Mouse (Mus musculus) c-Kit-negative CD71-positive TER-119-positive erythroid progenitor cells, embryonic 14.5 days (primary cell): Measurements from ENCODE around the gene Prmt9.

ENCODE experiments used
- DNase-seq: peaks from one replicate; pipeline ENCODE4 v3.0.0-alpha.2; 2013; ENCODE audit warnings: low read depth, low spot score

Prmt9 gene

DNA sequence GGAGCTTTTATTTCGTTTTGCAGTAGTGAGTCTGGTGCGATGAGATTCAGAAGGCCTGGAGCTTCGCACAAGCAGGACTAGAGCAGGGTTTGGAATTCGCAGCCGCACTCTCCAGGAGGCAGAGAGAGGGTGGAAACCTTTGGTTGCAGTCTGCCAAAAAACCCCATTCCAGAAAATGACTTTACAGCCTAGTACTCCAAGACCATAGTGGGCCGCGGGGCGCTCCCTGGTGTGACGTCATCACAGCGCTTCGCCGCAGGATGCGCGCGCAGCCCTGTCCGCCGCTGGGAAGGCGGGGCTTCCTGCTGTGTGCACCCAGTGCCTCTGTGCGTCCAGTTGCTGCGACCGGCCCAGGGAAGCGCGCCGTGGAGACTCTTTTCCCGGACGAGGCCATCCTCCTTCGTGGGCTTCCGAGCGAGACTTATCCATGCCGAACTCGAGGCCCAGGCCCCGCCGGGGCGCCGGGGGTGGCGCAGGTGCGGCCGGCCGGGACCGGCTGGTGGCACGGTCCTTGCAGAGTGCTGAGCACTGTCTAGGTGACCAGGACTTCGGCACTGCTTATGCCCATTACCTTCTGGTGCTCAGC, at the start of gene Prmt9:
Prmt9 (plus strand) TSS at position 277 of the 586 bp plus-strand sequence.
- peak; percentile 80 for DNase-seq

DNA sequence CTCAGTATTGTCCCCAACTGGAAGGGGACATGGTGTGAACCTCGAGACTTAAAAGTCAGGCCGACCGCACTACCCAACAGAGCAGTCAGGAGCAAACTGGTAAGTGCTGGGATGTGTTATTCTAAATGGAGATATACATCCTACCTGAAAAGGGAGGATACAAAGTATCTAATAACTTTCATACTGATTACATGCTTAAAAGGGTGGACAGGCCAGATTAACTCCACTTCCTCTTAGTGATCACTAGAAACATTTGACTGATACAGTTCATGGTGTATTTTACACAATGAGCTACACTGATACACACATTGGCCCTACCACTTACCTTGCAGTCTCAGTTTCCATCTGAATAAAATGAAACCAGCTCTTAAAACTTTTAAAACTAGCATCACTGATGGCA, 48.9 kb upstream of the Prmt9 start:
- no peak for DNase-seq

DNA sequence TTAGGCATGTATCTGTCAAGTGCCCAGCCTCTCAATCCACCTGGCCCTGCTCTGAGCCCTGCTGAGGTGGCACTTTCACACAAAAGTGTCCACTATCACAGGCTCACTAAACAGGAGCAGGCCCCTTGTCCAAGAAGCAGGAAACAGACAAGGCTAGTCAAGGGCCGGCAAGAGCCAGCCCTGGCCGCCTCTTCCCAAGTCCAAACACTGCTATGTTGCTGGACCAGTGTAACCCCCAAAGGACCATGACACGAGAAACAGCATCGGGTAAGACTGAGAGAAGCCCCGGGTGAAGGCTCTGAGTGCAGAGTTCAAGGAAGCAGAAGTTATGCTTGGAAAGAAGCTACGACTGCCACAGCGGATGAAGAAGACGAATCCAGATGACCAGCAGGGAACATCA, 48.1 kb upstream of the Prmt9 start:
- no peak for DNase-seq

DNA sequence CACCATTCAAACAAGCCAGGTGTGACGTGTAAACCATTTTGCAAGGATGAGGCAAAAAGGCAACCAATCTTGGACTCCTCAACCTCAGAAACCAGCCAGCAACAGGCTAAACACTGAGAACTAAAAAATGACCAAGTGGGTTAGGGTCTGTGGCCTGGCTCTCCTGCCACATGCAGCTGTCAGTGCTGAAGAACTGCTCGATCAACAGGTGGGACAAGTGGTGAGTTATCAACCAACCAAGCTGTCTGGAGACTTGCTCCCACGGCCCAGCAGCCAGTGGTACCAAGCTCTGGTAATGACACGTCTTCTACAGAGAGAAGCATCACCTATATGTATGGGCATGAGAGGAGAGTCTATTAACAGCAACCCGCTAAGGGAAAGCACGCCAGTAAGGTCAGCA, 46.6 kb upstream of the Prmt9 start:
- DNase-seq: no peak

DNA sequence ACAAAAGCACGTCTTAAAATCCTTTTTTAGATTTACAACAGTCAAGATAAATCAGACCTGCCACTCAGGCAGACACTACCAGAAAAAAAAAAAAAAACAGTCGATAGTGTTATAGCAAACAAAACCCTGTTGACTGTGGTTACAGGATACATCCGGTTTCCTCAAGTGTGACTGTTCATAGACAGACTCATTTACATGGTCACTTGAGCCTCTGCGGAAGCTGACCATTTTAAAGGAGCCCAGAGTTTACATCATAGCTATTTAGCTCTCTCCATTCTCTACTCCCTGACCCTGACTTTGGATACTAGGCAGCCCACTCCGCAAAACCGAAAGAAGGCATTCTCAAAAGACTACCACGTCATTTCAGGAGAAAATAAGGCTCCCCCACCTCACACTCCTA, 42.7 kb upstream of the Prmt9 start:
- no peak for DNase-seq

DNA sequence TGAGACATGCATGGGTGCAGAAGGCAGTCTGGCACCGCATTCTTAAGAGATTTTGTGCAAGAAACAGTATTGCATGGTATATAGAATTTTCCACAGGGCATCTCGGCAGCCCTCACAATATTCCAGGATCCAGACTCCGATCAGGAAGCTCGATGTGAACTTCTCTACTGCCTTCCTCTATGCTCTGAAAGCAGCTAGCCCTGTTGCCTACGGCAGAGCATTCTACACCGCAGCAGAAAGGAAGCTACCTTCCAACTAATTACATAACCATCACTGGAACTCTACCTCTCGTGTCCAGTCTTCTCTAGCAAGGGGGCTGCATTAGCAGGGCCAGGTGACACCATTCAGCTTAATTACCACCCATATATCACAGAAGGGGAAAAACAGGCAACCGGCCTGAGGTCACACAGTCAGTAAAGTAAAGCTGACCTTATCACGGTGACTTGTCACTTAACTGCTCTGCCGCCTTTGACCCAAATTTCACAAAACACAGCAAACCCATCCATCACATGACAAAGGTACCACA, 41.6 kb upstream of the Prmt9 start:
- DNase-seq: no peak

DNA sequence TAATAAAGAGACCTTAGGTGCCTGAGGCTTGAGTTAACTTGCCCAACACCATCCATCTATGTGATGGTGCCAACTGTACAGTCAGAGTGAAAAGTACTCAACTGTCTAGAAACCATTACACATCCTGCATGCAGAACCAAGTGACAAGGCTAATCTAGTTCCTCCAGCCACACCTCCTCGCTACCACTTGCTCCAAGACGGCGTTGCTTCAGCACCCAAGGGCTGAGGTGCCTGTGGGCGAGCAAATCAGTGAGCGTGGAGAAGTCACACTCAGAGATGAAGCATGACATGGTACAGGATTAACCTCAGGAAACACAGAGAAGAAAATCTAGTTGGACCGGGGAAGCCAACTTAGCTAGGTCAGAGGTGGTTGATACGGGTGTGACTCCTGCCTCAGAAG, 40.2 kb upstream of the Prmt9 start:
- no peak for DNase-seq

DNA sequence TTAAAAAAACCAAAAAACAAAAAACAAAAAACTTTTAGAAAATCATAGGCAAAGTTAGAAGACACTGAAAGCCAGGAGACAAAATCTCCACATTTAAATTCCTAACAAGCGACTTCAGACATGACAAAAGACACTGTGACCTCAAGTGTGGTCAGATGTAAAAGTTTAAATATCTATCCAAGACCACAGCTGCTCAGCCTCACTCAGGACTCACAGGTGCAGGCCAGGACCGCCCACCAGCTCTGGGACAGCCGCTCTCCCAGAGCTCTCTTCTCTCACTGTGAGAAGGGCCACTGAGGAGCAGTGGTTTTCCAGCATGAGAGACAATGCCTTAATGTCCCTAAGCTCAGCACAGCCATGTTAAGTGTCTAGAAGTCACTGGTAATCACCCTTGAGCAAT, 38.8 kb upstream of the Prmt9 start:
- DNase-seq: no peak

DNA sequence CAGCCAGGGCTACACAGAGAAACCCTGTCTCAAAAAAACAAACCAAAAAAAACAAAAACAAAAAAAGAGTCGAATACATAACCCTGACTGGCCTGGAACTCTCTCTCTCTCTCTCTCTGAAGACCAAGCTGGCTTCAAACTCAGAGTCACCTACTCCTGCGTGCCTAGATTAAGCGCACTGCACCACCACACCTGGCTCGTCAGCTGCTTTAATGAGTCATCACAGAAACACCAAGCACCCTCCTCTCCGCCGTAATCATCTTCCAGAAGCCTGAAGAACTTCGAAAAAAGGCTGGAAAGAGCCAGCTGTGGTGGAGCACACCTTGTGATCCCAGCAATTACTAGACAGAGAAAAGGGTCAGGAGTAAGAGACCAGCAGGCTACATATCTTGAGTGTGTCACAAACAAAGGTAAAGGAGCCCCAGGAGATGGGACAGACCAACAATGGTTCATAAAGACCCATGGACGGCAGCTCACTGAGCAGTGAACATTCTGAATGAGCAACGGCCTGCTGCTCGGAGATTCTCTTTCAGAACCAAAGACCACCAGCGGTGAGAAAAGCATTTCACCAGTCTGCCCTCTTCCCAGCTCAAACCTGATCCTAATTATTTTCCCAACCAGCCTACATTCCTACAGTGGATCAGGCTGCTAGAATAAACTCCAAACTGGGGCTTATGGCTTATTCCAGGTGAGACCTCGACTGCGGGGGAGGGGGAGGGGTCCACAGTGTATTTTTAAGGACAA, 37.3 kb upstream of the Prmt9 start:
- no peak for DNase-seq

DNA sequence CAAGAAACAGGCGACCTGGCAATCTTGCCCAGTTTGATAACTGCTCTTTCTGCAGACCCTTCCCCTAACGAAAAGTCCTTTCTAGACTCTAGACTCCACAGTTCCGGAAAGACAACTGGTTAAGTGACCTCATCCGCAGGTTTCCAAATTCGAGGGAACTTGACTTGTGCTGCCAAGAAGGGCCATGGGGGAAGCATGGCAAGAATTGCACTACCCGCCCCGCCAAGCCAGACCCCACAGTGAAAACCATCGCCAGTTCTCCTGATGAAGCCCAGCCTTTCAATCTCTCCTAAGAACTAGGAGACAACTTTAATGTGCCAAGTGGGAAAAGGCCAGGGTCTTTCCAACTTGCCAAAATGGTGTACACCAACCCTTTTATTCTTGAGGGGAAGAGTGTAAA, 34.0 kb upstream of the Prmt9 start:
- DNase-seq: no peak

DNA sequence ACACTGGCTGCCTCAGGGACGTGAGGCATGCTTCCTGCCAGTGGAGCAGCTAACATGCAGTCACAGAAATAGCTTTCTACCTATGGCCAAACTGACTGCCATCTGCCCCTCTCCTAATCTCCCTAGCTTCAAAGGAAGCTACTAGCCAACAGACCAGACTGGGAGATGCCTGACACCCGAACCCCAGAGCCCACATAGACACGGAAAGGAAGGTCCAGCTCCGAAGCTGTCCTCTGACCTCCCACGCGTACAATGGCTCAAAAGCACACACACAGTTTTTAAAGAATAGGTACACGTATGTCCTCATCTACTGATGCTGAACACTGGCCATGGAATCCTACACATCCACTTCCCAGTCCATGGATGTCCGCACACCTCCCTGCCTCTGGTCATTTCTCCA, 33.4 kb upstream of the Prmt9 start:
- no peak for DNase-seq

DNA sequence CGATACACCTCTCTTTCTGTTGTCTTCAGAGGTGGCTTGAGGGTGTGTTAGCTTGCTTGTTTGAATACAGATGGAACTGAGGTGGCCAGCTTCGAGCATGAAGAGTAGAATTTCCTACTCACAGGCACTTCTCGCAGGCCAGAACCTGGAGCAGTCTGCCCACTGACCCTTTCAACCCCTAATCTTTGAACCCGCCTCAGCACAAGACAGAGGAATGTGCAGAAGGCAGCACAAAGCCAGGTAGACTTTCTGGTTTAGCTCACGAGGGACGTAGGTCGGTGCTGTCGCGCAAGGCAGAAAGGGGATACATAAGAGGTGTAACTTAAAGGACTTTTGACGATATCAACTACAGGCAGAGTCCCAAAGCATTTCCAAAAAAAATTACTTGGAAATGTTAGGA, 32.4 kb upstream of the Prmt9 start:
- no peak for DNase-seq

DNA sequence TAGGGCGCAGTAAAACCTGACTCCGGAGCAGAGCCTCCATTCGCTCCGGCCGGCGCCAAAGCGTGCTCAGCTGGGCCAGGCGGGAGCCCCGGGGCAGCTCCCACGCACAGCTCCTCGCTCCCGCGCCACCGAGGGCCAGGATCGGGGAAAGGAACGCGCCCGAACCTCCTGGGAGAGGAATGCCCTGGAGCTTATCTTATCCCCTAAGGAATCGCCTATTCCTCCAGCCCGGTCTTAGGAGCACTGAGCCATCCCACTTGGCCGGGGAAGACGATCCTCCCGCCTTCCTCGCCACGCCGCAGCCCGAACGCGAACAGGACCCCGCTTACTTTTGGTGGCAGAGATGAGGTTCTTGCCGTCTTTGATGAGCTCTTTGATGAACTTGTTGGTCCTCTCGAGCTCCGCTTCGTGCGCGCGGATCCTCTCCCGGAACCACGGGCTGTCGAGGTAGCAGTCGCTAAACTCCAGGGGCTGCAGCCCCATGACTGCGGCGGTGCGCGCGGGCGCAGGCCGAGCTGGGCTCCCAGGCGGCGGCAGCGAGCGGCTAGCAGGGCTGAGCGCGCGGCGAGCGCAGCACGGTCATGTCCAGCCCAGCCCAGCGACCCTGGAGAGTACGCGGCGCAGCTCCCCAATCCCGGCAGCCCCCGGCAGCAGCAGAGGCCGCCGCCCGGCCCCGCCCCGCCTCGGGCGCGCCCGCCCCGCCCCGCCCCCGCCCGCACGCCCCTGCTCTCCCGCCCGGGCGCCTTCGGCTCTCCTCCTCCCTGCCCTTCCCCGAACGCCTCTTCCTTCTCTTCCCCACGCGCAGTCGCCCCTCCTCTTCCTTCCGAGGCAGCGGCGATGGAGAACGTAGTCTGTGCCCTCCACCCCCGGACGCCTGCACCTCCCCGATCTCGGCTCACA, 31.6 kb upstream of the Prmt9 start, which contains the start of gene Arhgap10:
Arhgap10 (minus strand) TSS at position 653 of the 900 bp plus-strand sequence.
- no peak for DNase-seq

DNA sequence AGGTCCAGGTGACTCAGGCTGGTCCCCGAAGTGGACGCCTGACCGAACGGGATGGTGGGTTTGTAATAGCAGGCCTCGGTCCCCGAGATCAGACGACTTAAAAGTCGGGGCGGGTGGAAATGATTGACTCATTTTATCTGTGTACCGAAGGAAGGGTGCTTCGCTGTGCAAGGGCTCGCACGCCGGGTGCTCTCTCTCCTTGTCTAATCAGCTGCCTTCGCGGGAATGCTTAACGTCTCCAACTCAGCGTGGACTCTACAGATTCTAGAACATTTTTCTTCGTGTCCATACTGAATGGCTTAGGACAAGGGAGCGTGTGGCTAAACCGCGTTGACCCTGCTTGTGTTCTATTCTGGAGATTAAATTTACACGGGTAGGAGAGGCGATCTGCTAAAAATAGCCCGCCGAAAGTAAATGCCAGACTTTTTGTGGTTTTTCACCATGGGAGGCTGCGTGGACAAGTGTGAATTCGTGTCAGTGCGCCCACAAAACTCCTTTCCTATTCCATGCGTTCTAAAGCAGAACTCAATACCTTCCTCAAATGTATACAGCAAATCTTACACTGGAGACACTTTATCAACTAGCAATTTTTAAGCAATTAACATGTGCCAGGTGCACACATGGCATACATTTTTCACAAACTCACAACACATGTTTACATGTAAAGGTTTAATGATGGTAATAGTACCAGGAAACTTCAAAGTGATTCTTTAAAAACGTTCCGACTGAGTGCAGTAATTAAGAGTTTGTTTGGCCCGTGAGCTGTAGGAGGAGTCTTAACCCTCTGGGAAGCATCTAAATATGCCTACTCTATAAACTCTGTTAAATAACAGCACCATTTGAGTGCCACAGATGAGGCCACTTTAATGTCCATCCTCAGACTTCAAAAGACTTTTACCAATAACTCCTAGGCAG, 30.7 kb upstream of the Prmt9 start:
- no peak for DNase-seq

DNA sequence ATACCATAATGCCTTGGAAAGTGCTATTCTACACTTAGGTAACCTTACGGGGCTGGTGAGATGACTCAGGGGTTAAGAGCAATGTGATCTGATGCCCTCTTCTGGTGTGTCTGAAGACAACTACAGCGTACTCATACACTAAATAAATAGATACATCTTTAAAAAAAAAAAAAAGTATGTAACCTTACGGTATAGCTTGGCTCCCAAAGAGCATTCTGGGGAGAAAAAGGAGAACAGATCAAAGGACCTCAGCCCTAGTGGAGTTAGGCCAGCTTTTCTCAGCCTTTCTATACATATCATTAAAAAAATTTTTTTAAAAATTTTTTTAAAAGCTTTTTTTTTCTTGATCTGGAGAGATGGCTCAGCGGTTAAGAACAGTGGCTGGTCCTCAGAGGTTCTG, 28.6 kb upstream of the Prmt9 start:
- DNase-seq: no peak

DNA sequence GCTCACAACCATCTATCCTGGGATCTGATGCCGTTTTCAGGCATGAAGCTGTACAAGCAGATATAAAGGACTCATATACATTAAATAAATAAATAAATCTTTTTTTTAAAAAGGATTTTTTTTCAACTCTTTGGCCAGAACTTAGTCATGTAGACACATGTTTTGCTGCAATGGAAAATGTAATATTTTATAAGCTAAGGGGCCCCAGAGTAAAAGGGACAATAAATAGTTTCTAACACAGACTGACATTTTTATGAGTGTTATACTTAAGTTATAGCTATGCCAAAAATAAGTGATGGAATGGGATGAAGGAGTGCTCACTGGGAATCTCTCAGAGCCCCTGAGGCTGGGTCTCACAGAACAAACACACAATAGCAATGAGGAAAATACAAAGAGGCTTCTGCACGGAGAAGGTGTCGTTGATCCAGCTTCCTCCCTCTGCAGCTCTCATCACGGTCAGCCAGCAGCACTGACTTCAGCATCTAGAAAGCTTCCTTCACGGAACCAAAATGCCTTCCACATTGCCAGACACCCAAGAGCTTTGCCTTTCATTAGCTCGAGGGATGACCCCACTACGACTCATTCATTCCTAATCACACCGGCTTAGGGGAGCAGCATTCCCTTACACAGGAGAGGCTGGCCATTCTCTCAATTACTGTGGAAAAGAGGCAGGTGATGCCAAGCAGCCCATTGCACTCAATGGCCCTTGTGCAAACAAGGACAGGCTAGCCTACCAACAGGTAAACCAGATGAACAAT, 28.0 kb upstream of the Prmt9 start:
- DNase-seq: no peak

DNA sequence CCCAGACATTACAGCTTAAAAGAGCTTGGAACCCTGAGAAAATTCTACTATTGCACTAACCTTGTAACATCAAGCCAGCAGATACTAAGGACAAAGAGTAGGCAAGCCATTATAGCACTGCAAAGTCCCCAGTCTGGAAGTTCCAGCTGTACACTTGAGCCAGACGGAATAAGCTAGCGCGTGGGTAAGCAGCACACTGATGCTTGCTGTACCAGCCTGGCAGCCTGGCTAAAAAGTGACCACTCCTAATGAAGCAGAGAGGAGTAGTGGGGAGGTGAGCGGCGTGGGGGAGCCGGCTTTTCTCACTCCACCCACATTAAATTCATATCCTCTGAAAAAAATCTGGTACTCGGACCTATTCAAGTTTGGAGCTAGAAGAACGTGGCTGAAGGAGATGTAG, 26.2 kb upstream of the Prmt9 start:
- DNase-seq: no peak

DNA sequence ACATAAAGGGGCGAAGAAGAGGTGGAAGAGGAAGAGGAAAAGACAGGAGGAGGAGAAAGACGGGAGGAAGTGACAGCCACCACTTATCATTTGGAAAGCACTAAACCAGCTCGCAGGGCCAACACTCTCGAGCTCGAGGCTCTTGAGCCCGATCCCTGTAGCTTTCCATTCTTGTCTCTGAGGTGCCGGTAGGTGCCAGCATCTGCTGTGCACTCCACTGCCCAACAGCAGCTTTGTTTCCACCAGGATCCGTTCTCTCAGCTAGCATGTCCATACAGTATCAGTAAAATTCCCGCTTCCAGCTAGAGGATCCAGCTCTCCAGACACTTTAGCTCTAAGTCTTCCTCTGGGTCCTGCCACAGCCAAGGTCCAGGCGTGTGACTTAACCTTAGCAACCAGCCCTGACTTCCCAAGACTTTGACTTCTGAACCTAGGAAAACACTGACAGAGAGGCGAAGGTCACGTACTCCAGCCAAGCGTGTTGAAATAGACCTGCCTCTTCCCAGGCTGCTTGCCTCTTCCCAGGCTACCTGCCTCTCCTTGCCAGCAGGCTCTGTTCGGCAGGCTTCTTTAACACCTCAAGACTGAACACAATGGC, 25.1 kb upstream of the Prmt9 start:
- no peak for DNase-seq

DNA sequence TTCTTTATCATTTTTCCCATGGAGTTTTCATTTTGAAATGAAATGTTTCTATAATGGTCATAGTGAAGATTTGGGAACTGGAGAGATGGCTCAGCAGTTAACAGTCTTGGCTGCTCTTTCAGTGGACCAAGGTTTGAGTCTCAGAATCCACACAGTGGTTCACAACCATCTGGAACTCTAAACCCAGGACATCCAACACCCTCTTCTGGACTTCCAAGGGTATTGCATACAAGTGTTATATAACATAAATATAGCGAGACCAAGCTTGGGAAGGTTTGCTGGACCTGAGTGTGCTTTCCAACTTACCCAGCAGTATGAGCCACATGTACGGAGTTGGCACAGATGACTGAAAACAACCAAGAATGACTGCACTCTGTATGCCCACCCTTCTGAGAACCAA, 24.3 kb upstream of the Prmt9 start:
- no peak for DNase-seq

DNA sequence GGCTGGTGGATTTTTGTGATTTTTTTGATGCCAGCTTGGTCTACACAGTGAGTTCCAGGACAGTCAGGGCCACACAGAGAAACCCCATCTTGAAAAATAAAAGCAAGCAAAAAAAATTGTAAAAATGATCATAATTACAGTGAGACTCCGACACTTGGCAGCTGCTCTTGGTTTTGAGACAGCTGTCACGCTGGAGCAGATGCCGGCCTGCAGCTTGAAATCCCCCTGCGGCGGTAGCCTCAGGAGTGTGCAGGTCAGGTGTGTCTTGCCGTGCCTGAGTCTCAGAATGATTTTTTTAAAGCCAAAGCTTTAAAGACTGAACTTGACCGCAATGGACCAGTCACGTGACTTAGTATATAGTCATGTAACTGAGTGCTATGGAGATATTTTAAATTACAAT, 23.1 kb upstream of the Prmt9 start:
- no peak for DNase-seq
